Mouse (Mus musculus): ENCODE measurements around the gene Sdhaf1. TPM values are rescaled to one million over a fixed set of nuclear protein-coding genes. Genes with fewer than 3 reads are reported as not detected.

Gene Sdhaf1
- polyA plus RNA-seq, 1 experiment from 2014 or later = 20.4 TPM

DNA sequence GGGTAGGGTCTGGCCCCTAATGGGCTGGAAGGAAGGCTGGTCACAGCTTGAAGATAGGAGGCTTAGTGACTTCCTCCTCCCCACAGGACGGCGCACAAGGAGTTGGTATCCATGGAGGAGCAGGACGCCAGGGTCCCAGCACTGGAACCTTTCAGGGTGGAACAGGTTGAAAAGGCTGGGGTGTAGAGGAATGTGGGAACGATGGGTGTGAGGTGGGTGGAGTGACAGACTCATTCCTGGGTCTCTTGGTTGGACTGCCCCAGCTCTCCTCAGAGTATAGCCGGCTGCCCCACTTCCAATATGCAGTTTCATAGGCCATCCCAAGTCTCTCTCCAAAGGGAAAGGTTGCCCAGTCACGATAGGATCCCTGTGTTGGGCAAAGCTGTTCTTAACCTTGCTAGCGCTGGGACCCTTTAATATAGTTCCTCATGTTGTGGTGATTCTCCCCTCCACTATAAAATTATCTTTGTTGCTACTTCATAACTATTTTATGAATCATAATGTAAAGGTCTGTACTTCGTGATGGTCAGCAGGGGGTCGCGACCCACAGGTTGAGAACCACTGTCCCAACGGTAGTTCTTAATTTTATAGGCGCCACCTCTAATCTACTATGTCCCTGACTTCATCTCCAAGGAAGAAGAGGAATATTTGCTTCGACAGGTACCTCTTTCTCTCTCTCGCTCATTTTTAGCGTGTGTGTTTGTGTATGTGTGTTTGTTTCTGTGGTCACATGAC lies 14.1 kb downstream of the Sdhaf1 start:
- no peak for DNase-seq
- Histone ChIP-seq H3K4me3 (replicated peaks; ENCODE audit: low read depth, low read length) (peak overlapping the region; percentile 70), H3K9ac (replicated peaks; ENCODE audit: low read length) (peak overlapping the region; percentile 71), H3K9me3 (ENCODE audit: control insufficient read depth, low read length) (no peaks in the 10 kb centered on the region), H3K27ac (replicated peaks; ENCODE audit: low read depth, low read length) (no peak overlapping the region), H3K4me1 (ENCODE audit: control insufficient read depth, insufficient read depth, low read length) (peaks cover 12% of the 10 kb centered on the region), H3K36me3 (ENCODE audit: control insufficient read depth, insufficient read depth, low read length) (peaks cover 46% of the 10 kb centered on the region), H3K27me3 (ENCODE audit: control insufficient read depth, insufficient read depth, low read length) (no peaks in the 10 kb centered on the region), H3K4me2 (ENCODE audit: low read length) (peak overlapping the region; percentile 86)
- ATAC-seq (ENCODE audit: low FRiP score, low TSS enrichment) = no peak
- WGBS = 68% methylated on average over 15 of the region's 15 CpGs

DNA sequence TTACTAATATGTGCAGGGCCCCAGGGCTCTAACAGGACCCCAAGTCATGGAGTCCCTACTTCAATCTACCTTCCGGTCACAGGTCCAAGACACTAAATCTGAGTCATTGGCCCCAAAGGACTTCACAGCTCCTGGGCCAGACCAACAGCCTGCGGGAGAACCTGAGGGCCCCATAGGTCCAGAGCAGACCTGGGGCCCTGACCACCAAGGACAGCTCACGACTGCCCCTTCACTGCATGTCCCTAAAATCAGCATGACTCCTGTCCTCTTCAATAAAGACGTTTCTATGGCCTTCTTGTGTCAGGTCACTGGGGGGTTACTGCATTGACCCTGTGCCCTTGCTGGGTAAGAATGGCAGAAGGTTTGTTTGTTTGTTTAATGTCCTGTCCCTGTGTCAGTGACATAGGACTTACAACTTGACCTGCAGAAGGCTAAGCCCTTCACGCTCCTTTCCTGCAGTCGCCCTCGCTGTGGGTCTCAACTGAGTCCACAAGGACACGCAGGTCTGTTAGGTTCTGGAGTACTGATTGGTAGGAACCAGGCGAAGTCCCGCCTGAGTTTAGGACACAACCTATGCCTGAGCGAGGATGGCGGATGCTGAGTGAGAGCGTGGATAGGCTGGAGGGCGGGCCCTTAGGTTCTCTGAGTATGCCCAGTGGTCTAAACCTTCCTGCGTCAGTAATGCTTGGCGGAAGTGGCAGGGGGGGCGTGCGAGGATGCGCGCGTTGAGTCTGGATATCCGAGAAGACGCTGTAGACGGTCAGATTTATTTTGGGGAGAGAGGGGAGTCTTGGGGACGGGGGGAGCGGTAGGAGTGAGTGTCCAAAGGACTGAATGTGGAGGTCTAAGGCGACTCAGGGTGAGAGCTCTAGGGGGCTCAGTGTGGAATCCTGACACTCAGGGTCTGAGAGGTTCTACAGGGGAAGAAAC lies 15.4 kb downstream of the Sdhaf1 start, which contains the start of gene Alkbh6:
Alkbh6 (plus strand) TSS at position 642 of the 930 bp plus-strand sequence.
- Histone ChIP-seq H3K9ac (replicated peaks; ENCODE audit: low read length) (peak within 1 kb of the TSS; percentile 71), H3K27ac (replicated peaks; ENCODE audit: low read depth, low read length) (peak within 1 kb of the TSS; percentile 81), H3K4me2 (ENCODE audit: low read length) (peak within 1 kb of the TSS; percentile 86), H3K36me3 (ENCODE audit: control insufficient read depth, insufficient read depth, low read length) (peaks cover 52% of the 10 kb centered on the region), H3K27me3 (ENCODE audit: control insufficient read depth, insufficient read depth, low read length) (no peaks in the 10 kb centered on the region), H3K4me1 (ENCODE audit: control insufficient read depth, insufficient read depth, low read length) (peaks cover 12% of the 10 kb centered on the region), H3K9me3 (ENCODE audit: control insufficient read depth, low read length) (no peaks in the 10 kb centered on the region), H3K4me3 (replicated peaks; ENCODE audit: low read depth, low read length) (peak within 1 kb of the TSS; percentile 70)
- WGBS = 5% methylated on average over 27 of the region's 27 CpGs
- ATAC-seq (ENCODE audit: low FRiP score, low TSS enrichment) = peak; percentile 99
- peak; percentile 96 for DNase-seq

DNA sequence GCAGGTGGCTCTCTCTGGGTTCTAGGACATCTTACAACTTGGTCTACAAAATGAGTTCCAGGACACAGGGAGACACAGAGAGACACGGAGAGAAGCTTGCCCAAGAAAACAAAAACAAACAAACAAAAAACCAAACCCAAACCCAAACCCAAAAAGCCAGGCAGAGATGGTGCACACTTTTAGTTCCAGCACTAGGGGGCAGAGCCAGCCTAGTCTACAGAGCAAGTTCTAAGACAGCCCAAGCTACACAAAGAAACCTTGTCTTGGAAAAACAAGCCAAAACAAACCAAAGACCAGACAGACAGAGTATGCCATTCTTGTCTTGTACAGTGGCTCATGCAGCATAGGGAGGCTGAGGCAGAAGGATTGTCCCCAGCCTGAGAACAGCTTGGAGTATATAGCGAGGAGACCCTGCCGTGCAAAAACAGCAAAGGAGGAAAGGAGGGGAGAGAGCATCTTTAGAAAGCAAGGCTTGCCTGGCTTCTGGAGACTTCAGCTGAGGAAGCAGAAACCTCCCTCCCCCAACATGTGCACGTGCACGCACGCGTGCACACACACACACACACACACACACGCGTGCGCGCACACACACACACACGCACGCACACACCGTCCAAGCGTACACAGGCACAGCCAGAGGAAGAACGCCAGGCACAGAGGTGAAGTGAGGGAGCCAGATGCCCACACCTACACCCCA lies 17.5 kb downstream of the Sdhaf1 start:
- 91% methylated on average over 16 of the region's 16 CpGs for WGBS
- Histone ChIP-seq H3K36me3 (ENCODE audit: control insufficient read depth, insufficient read depth, low read length) (peaks cover 56% of the 10 kb centered on the region), H3K4me3 (replicated peaks; ENCODE audit: low read depth, low read length) (no peak overlapping the region), H3K4me1 (ENCODE audit: control insufficient read depth, insufficient read depth, low read length) (peaks cover 12% of the 10 kb centered on the region), H3K9me3 (ENCODE audit: control insufficient read depth, low read length) (no peaks in the 10 kb centered on the region), H3K4me2 (ENCODE audit: low read length) (no peak overlapping the region), H3K27me3 (ENCODE audit: control insufficient read depth, insufficient read depth, low read length) (no peaks in the 10 kb centered on the region), H3K9ac (replicated peaks; ENCODE audit: low read length) (no peak overlapping the region), H3K27ac (replicated peaks; ENCODE audit: low read depth, low read length) (0 out of 2 replicates have a peak overlapping the region, but pooled peaks have one; percentile 32)
- ATAC-seq (ENCODE audit: low FRiP score, low TSS enrichment) (no peak), DNase-seq (peak; percentile 42)

DNA sequence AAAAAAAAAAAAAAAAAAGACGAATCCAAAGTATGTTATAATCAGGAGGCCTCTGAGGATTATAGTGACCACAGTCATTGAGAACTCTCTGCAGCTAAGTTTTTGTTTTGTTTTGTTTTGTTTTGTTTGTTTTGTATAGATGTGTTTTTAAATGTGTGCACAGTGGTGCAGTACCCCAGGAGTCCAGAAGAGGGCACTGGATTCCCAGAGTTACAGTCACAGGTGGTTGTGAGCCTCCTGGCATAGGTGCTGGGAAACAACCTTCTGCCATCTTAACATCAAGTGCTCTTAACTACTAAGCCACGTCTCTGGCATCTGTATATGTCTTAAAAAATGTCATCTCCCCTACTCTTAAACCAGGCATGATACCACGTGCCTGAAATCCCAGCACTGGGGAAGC lies 22.8 kb downstream of the Sdhaf1 start:
- no peak for ATAC-seq (ENCODE audit: low FRiP score, low TSS enrichment)
- H3K9ac ChIP-seq (replicated peaks; ENCODE audit: low read length) = no peak overlapping the region
- no peak overlapping the region for H3K4me2 ChIP-seq (ENCODE audit: low read length)
- no peak overlapping the region for H3K4me3 ChIP-seq (replicated peaks; ENCODE audit: low read depth, low read length)
- H3K27ac ChIP-seq (replicated peaks; ENCODE audit: low read depth, low read length) = no peak overlapping the region
- WGBS = 65% methylated on average over 3 of the region's 3 CpGs
- no peaks in the 10 kb centered on the region for H3K27me3 ChIP-seq (ENCODE audit: control insufficient read depth, insufficient read depth, low read length)
- no peaks in the 10 kb centered on the region for H3K9me3 ChIP-seq (ENCODE audit: control insufficient read depth, low read length)
- DNase-seq = peak; percentile 73
- peaks cover 90% of the 10 kb centered on the region for H3K36me3 ChIP-seq (ENCODE audit: control insufficient read depth, insufficient read depth, low read length)
- no peaks in the 10 kb centered on the region for H3K4me1 ChIP-seq (ENCODE audit: control insufficient read depth, insufficient read depth, low read length)

DNA sequence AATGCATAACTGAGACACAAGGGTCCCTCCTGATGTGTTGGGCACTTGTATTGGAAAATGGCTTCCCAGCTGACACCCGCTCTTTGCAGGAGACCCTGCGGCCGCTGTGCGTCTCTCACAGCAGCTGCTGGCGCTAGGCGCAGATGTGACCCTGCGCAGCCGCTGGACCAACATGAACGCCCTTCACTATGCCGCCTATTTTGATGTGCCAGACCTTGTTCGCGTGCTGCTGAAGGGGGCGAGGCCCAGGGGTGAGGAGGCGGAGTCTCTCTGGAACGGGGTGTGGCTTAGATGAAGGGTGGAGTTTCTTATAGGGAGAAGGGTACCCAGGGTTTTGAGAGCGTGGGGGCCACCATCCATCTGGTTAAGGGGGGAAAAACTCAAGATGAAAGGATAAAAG lies 26.4 kb downstream of the Sdhaf1 start:
- peaks cover 14% of the 10 kb centered on the region for H3K4me1 ChIP-seq (ENCODE audit: control insufficient read depth, insufficient read depth, low read length)
- no peak for DNase-seq
- no peaks in the 10 kb centered on the region for H3K27me3 ChIP-seq (ENCODE audit: control insufficient read depth, insufficient read depth, low read length)
- WGBS = 88% methylated on average over 16 of the region's 16 CpGs
- no peaks in the 10 kb centered on the region for H3K9me3 ChIP-seq (ENCODE audit: control insufficient read depth, low read length)
- H3K36me3 ChIP-seq (ENCODE audit: control insufficient read depth, insufficient read depth, low read length) = peaks cover 85% of the 10 kb centered on the region
- H3K9ac ChIP-seq (replicated peaks; ENCODE audit: low read length) = no peak overlapping the region
- H3K27ac ChIP-seq (replicated peaks; ENCODE audit: low read depth, low read length) = no peak overlapping the region
- H3K4me2 ChIP-seq (ENCODE audit: low read length) = no peak overlapping the region
- H3K4me3 ChIP-seq (replicated peaks; ENCODE audit: low read depth, low read length) = no peak overlapping the region
- no peak for ATAC-seq (ENCODE audit: low FRiP score, low TSS enrichment)

DNA sequence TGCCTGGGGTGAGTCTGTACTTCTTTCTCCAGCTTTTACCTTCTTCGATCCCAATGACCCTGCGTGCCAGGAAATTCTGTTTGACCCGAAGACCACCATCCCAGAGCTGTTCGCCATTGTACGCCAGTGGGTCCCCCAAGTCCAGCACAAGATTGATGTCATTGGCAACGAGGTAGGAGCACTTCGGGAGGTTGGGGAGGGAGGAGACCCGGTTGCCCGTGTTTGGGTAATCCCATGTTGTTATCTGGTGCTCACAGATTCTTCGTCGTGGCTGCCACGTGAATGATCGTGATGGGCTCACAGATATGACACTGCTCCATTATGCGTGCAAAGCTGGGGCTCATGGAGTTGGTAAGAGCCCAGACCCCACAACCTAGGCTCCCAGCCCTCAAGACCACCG lies 26.9 kb downstream of the Sdhaf1 start:
- Histone ChIP-seq H3K27ac (replicated peaks; ENCODE audit: low read depth, low read length) (no peak overlapping the region), H3K4me1 (ENCODE audit: control insufficient read depth, insufficient read depth, low read length) (peaks cover 14% of the 10 kb centered on the region), H3K9me3 (ENCODE audit: control insufficient read depth, low read length) (no peaks in the 10 kb centered on the region), H3K4me3 (replicated peaks; ENCODE audit: low read depth, low read length) (no peak overlapping the region), H3K27me3 (ENCODE audit: control insufficient read depth, insufficient read depth, low read length) (no peaks in the 10 kb centered on the region), H3K4me2 (ENCODE audit: low read length) (no peak overlapping the region), H3K36me3 (ENCODE audit: control insufficient read depth, insufficient read depth, low read length) (peaks cover 81% of the 10 kb centered on the region), H3K9ac (replicated peaks; ENCODE audit: low read length) (no peak overlapping the region)
- ATAC-seq (ENCODE audit: low FRiP score, low TSS enrichment) = no peak
- WGBS = 96% methylated on average over 15 of the region's 15 CpGs
- DNase-seq = no peak

DNA sequence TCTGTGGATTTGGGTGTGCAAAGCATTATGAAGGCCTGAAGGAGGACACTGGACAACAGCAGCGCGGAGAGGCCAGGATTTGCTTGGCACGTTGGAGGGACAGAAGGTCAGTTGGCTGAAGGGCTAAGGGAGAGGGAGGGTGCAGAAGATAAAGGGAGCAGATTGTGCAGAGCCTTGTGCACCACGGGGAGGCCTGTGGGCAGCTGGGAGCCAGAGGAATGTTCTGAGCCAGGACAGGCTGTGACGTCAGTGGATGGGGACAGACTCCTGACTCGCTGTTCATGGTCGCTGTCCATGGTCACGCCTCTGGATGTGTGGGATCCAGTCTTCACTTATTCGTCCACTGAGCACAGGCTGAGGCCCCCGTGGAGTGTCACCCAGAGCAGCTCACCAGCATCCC lies 28.6 kb downstream of the Sdhaf1 start:
- WGBS = 78% methylated on average over 10 of the region's 10 CpGs
- Histone ChIP-seq H3K27ac (replicated peaks; ENCODE audit: low read depth, low read length) (no peak overlapping the region), H3K4me1 (ENCODE audit: control insufficient read depth, insufficient read depth, low read length) (peaks cover 19% of the 10 kb centered on the region), H3K9me3 (ENCODE audit: control insufficient read depth, low read length) (no peaks in the 10 kb centered on the region), H3K9ac (replicated peaks; ENCODE audit: low read length) (no peak overlapping the region), H3K36me3 (ENCODE audit: control insufficient read depth, insufficient read depth, low read length) (peaks cover 65% of the 10 kb centered on the region), H3K4me2 (ENCODE audit: low read length) (no peak overlapping the region), H3K4me3 (replicated peaks; ENCODE audit: low read depth, low read length) (no peak overlapping the region), H3K27me3 (ENCODE audit: control insufficient read depth, insufficient read depth, low read length) (no peaks in the 10 kb centered on the region)
- no peak for ATAC-seq (ENCODE audit: low FRiP score, low TSS enrichment)
- DNase-seq = no peak

DNA sequence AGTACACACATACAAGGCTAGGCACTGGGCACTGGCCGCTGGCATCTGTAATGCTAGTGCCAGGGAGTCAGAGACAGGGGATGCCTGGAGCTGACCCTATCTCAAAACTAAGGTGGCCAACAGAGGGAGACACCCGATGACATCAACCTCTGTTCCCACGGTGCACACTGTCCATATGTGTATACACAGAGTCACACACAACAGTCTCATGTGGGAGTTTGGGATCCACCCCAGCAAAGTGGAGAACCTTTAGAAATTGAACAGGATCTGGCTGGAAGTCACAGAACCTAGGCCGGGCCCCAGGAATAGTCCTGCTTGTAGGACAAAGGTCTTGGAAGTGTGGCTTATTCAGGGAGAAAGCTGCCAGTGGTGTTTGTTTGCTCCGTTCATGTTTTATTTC lies 29.4 kb downstream of the Sdhaf1 start:
- H3K9ac ChIP-seq (replicated peaks; ENCODE audit: low read length) = no peak overlapping the region; the same call in 1 of the 2 replicates
- no peak overlapping the region for H3K4me3 ChIP-seq (replicated peaks; ENCODE audit: low read depth, low read length)
- peaks cover 57% of the 10 kb centered on the region for H3K36me3 ChIP-seq (ENCODE audit: control insufficient read depth, insufficient read depth, low read length)
- ATAC-seq (ENCODE audit: low FRiP score, low TSS enrichment) (no peak), DNase-seq (no peak)
- no peaks in the 10 kb centered on the region for H3K9me3 ChIP-seq (ENCODE audit: control insufficient read depth, low read length)
- 94% methylated on average over 5 of the region's 5 CpGs for WGBS
- no peaks in the 10 kb centered on the region for H3K27me3 ChIP-seq (ENCODE audit: control insufficient read depth, insufficient read depth, low read length)
- peaks cover 19% of the 10 kb centered on the region for H3K4me1 ChIP-seq (ENCODE audit: control insufficient read depth, insufficient read depth, low read length)
- H3K4me2 ChIP-seq (ENCODE audit: low read length) = peak overlapping the region; percentile 11; the same call in 1 of the 2 replicates
- H3K27ac ChIP-seq (replicated peaks; ENCODE audit: low read depth, low read length) = no peak overlapping the region

Data from midbrain, embryonic 14.5 days (tissue).